In genomic region chr2:93899397-93900380, GRCm38 (mm10) we compare ENCODE assay signal across 10 mouse cellular contexts. TPM values are rescaled to one million over a fixed set of nuclear protein-coding genes. Genes with fewer than 3 reads are reported as not detected.
DNase-seq lines count a peak whose midpoint lies in the region; ATAC-seq and TF ChIP-seq lines count a peak whose summit lies in the region.
"Had no signal": no experiment of that assay in that cellular context is flagged by ENCODE, and none has a peak within 500 bp of the region (broad histone marks: within the 10 kb centered on the region; RNA-seq: fewer than 3 reads in every experiment).

No protein-coding gene starts in this region.

- H3K9ac ChIP-seq in liver, postnatal 0 days (replicated peaks), result no peak overlapping the region

- H3K36me3 ChIP-seq in heart, embryonic 10.5 days, result no peaks in the 10 kb centered on the region
- no peaks in the 10 kb centered on the region for H3K36me3 ChIP-seq in liver, postnatal 0 days (replicated peaks; ENCODE audit: insufficient read depth, low read length)
- H3K36me3 ChIP-seq in limb, embryonic 10.5 days, result no peaks in the 10 kb centered on the region

- WGBS in heart, embryonic 10.5 days, result 50% methylated on average over 16 of the region's 16 CpGs
- WGBS in liver, postnatal 0 days (ENCODE audit: insufficient replicate concordance), result 50% methylated on average over 16 of the region's 16 CpGs
- WGBS in limb, embryonic 10.5 days, result 57% methylated on average over 16 of the region's 16 CpGs

- no peak overlapping the region for H3K27ac ChIP-seq in heart, embryonic 10.5 days
- no peak overlapping the region for H3K27ac ChIP-seq in liver, postnatal 0 days (ENCODE audit: low read depth)
- H3K27ac ChIP-seq in limb, embryonic 10.5 days, result no peak overlapping the region

- no peak overlapping the region for H3K4me3 ChIP-seq in heart, embryonic 10.5 days
- no peak overlapping the region for H3K4me3 ChIP-seq in liver, postnatal 0 days (ENCODE audit: low read depth, low read length)
- H3K4me3 ChIP-seq in limb, embryonic 10.5 days, result no peak overlapping the region

- no peak for ATAC-seq in liver, postnatal 0 days
- ATAC-seq: intestine, postnatal 0 days had no signal

- TF ChIP-seq CTCF in liver, postnatal 0 days (IDR thresholded peaks at IDR 0.05; ENCODE audit: low read depth), result no peak

- TF ChIP-seq EP300 in liver, postnatal 0 days (IDR thresholded peaks at IDR 0.05; ENCODE audit: low read depth), result no peak

- peaks cover 24% of the 10 kb centered on the region for H3K4me1 ChIP-seq in heart, embryonic 10.5 days
- H3K4me1 ChIP-seq in liver, postnatal 0 days (ENCODE audit: insufficient read depth), result no peaks in the 10 kb centered on the region
- peaks cover 9% of the 10 kb centered on the region for H3K4me1 ChIP-seq in limb, embryonic 10.5 days

- no peak overlapping the region for H3K4me2 ChIP-seq in liver, postnatal 0 days (ENCODE audit: low read depth, low read length)

- peak; percentile 85 for DNase-seq in heart, embryonic 10.5 days (ENCODE audit: low spot score)
- DNase-seq in heart, adult 8-10 months (ENCODE audit: low spot score), result no peak
- peak; percentile 50 for DNase-seq in liver
- no peak for DNase-seq in liver, postnatal 0 days
- DNase-seq in embryo, embryonic 11 days, result peak; percentile 71
- DNase-seq in limb, embryonic 10.5 days (ENCODE audit: low spot score), result peak; percentile 84
- DNase-seq in thymus, postnatal 36 days, result no peak
- no peak for DNase-seq in ovary, postnatal 10 days (ENCODE audit: low spot score)

- H3K9me3 ChIP-seq in heart, embryonic 10.5 days, result no peaks in the 10 kb centered on the region
- no peaks in the 10 kb centered on the region for H3K9me3 ChIP-seq in liver, postnatal 0 days (ENCODE audit: low read length)
- no peaks in the 10 kb centered on the region for H3K9me3 ChIP-seq in limb, embryonic 10.5 days (replicated peaks)

- H3K27me3 ChIP-seq in heart, embryonic 10.5 days (ENCODE audit: insufficient read depth, poor library complexity, severe bottlenecking), result no peaks in the 10 kb centered on the region
- H3K27me3 ChIP-seq in liver, postnatal 0 days (ENCODE audit: insufficient read depth, low read length), result no peaks in the 10 kb centered on the region
- H3K27me3 ChIP-seq in limb, embryonic 10.5 days (ENCODE audit: low read depth, poor library complexity, severe bottlenecking), result no peaks in the 10 kb centered on the region

RNA-seq across cellular contexts. Expression of gene Accsl, which starts 30.7 kb away (rescaled TPM):
- 0.12 TPM in 1 of 2 replicates, not detected in the other for polyA plus RNA-seq in heart, embryonic 10.5 days (2016; fragmentation: Nextera tagmentation; extraction: Ambion mirVana)
- total RNA-seq in heart, adult 8-10 months (2022), result not detected
- 0.13 TPM in 1 of 2 replicates, not detected in the other for polyA plus RNA-seq in liver, postnatal 0 days (2015; fragmentation: Nextera tagmentation; extraction: Ambion mirVana)
- polyA plus RNA-seq in limb, embryonic 10.5 days (2016; fragmentation: Nextera tagmentation; extraction: Ambion mirVana), result not detected in 2 replicates
- total RNA-seq: megakaryocyte, adult 5-6 weeks had no signal
- polyA plus RNA-seq: intestine, postnatal 0 days had no signal

RNA-seq across cellular contexts. Expression of gene Accs, which starts 49.9 kb away (rescaled TPM):
- polyA plus RNA-seq in heart, embryonic 10.5 days (2016; fragmentation: Nextera tagmentation; extraction: Ambion mirVana), result 7.9 and 8.3 TPM in 2 replicates
- total RNA-seq in heart, adult 8-10 months (2022), result 1 to 10 TPM; 4.1 to 9.5 (median 5.7) TPM
- 1.3 and 1.6 TPM in 2 replicates for polyA plus RNA-seq in liver, postnatal 0 days (2015; fragmentation: Nextera tagmentation; extraction: Ambion mirVana)
- polyA plus RNA-seq in limb, embryonic 10.5 days (2016; fragmentation: Nextera tagmentation; extraction: Ambion mirVana), result 9.3 and 10.2 TPM in 2 replicates

RNA-seq across cellular contexts. Expression of gene Gm13889, which starts 57.3 kb away (rescaled TPM):
- 2.6 and 3.1 TPM in 2 replicates for polyA plus RNA-seq in heart, embryonic 10.5 days (2016; fragmentation: Nextera tagmentation; extraction: Ambion mirVana)
- 10 to 100 TPM in 1 of 4 experiments, 1 to 10 TPM in 3; 6.9 to 10.7 (median 8.7) TPM for total RNA-seq in heart, adult 8-10 months (2022)
- polyA plus RNA-seq in liver, postnatal 0 days (2015; fragmentation: Nextera tagmentation; extraction: Ambion mirVana), result 5.2 and 6.1 TPM in 2 replicates
- 0.60 and 0.70 TPM in 2 replicates for polyA plus RNA-seq in limb, embryonic 10.5 days (2016; fragmentation: Nextera tagmentation; extraction: Ambion mirVana)

Comparison
In these comparisons a context has a peak if more than half of its experiments do, and no peak if none do; other contexts are left out.
1. DNase-seq: peak in heart, embryonic 10.5 days (single experiment), liver (single experiment), embryo, embryonic 11 days (single experiment) and limb, embryonic 10.5 days (single experiment); none in heart, adult 8-10 months (single experiment), liver, postnatal 0 days (single experiment), thymus, postnatal 36 days (0 of 2) and ovary, postnatal 10 days (single experiment).